In genomic region chr11:109440641-109441040, GRCm38 (mm10) we compare ENCODE assay signal across 1 mouse cellular context.
A peak's percentile ranks its signal among the peaks of the same experiment; 100 is the strongest.
TF ChIP-seq lines count a peak whose summit lies in the region.

No protein-coding gene starts in this region.

TF ChIP-seq in CH12.LX, 34 proteins besides CTCF, POLR2A, EP300 and RAD21 (continued from another document):
- 0 out of 2 replicates have a peak, but pooled peaks have one; percentile 30 for TF ChIP-seq MEF2A (IDR thresholded peaks at IDR 0.05; ENCODE audit: borderline replicate concordance, low read depth, low read length)
- TF ChIP-seq ZMIZ1 (IDR thresholded peaks at IDR 0.05; ENCODE audit: low read depth, low read length) = no peak
- TF ChIP-seq MAX (IDR thresholded peaks at IDR 0.05; ENCODE audit: low read length) = peak; percentile 39; the same call in 1 of the 2 replicates
- no peak for TF ChIP-seq NELFE (IDR thresholded peaks at IDR 0.05; ENCODE audit: low read depth, low read length)
- TF ChIP-seq ELF1 (IDR thresholded peaks at IDR 0.05; ENCODE audit: low read depth, low read length) = no peak
- TF ChIP-seq KAT2A (IDR thresholded peaks at IDR 0.05; ENCODE audit: insufficient replicate concordance, low read length) = 0 out of 2 replicates have a peak, but pooled peaks have one; percentile 44
- no peak for TF ChIP-seq POLR2AphosphoS2 (IDR thresholded peaks at IDR 0.05; ENCODE audit: low read depth, low read length)
